Mouse (Mus musculus) gastrocnemius, postnatal 10 days (tissue): ENCODE measurements around the gene Gm5431. TPM values are rescaled to one million over a fixed set of nuclear protein-coding genes. Genes with fewer than 3 reads are reported as not detected.

Source experiments
- DNase-seq: peaks from one replicate; pipeline ENCODE4 v3.0.0; 2021; ENCODE audit warnings: mixed read lengths
- total RNA-seq, 2 experiments: library from RNA; stranded (reverse); gene quantifications; 2 replicates each; pipeline ENCODE4 v1.2.3; 2021

The Gm5431 gene
- total RNA-seq, 2 experiments from 2014 or later: 0.49 to 0.52 TPM

DNA sequence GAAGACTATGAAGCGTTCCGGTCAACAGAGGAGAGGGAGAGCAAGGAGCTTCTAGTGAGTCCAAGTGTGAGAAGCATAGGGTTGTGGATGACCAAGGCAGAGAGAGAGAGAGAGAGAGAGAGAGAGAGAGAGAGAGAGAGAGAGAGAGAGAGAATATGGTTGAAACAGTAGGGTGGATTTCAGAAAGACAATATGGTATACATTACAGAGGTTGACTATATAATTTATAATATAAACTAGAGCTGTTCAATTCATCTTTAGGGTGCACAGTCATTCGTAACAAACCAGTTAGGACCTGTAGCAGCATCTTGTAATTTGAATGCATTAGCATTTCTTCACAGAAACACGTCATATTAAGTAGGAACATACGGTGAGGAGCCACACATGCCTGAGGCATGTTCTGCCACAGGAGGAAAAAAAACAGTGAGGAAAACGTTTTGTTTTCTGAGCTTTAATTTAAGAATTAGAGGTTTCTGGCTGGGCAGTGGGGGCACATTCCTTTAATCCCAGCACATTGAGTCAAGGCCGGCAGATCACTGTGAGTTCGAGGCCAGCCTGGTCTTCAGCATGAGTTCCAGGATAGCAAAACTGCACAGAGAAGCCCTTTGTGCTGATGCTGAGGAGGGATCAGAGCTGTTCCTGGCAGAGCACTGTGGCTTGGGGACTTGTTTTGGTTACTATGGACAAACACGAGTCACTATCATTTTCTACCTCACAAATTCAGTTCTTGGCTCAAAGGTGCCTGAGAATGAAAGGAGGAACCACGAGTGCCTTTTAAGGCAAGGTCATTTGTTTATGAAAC lies 62.9 kb downstream of the Gm5431 start:
- peak; percentile 1 for DNase-seq

DNA sequence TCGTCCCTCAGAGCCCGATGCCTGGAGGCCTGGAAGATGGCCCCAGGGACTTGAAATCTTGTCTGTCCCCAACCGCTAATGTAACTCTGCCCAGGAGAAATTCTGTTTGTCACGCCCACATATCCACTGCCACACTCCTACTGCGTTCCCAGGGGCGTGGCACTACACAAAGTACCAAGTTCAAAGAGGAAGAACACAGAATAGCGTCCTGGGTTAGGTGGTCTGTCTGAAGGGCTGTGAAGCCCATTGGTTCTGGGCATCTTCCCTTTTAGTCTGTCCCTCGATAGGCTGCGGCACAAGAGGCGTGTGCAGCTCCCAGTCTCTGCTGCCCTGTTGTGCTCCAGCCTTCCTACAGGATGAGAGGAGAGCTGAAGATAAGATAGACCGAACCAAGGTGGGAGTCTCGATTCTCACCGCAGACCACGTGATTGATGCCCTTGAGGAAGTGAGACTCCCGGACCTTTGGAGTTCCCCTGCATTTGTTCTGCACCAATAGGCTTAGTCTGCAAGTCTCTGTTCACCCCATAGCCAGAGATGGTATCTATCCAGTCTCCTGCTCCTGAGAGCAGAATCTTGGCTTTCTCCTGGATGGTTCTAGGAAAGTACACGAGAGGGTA lies 63.7 kb downstream of the Gm5431 start:
- peak; percentile 10 for DNase-seq

Other genes with a start within 250 kb of the Gm5431 start
- 100 to 1,000 TPM; 536 to 557 TPM for gene Rack1, start 101.9 kb downstream of the Gm5431 start, total RNA-seq
- gene Trim41, start 84.9 kb downstream of the Gm5431 start, total RNA-seq: 10 to 100 TPM; 22.2 to 22.8 TPM
- 100 to 1,000 TPM; 107 to 110 TPM for gene Trim7, start 76.1 kb downstream of the Gm5431 start, total RNA-seq
- gene Gm12184, start 75.6 kb downstream of the Gm5431 start, total RNA-seq: 1 to 10 TPM; 1.8 to 3.6 TPM
- gene Irgm1, start 30.5 kb downstream of the Gm5431 start, total RNA-seq: 1 to 10 TPM; 5.9 to 7.0 TPM
- 1 to 10 TPM; 1.2 to 1.5 TPM for gene Psme2b, start 44.0 kb upstream of the Gm5431 start, total RNA-seq
- under 1 TPM; 0.12 to 0.16 TPM for gene Olfr56, start 76.7 kb upstream of the Gm5431 start, total RNA-seq
- 1 to 10 TPM in 1 of 2 experiments, under 1 TPM in 1; 0.59 to 1.0 TPM for gene 9930111J21Rik1, start 77.2 kb upstream of the Gm5431 start, total RNA-seq
- under 1 TPM; 0.19 to 0.34 TPM for gene Gm12185, start 90.0 kb upstream of the Gm5431 start, total RNA-seq
- gene Tgtp1, start 92.0 kb upstream of the Gm5431 start, total RNA-seq: under 1 TPM in 1 of 2 experiments, not detected in 1; 0.09 TPM
- 1 to 10 TPM in 1 of 2 experiments, under 1 TPM in 1; 0.87 to 1.9 TPM for gene 9930111J21Rik2, start 149.0 kb upstream of the Gm5431 start, total RNA-seq
- gene Tgtp2, start 162.0 kb upstream of the Gm5431 start, total RNA-seq: not detected
- gene Ifi47, start 174.4 kb upstream of the Gm5431 start, total RNA-seq: 1 to 10 TPM in 1 of 2 experiments, under 1 TPM in 1; 0.77 to 1.9 TPM
- not detected for gene Olfr1396, start 212.7 kb upstream of the Gm5431 start, total RNA-seq
- not detected for gene Olfr1395, start 240.1 kb upstream of the Gm5431 start, total RNA-seq